Mouse (Mus musculus) neutrophil, adult 83 days (primary cell): ENCODE results near the gene Sohlh1. TPM values are rescaled to one million over a fixed set of nuclear protein-coding genes. Genes with fewer than 3 reads are reported as not detected.

Experiments
- total RNA-seq, 2 experiments: library from RNA; stranded (reverse); gene quantifications; one replicate each; pipeline ENCODE4 v1.2.4; 2023

Gene Sohlh1
- not detected for total RNA-seq

DNA sequence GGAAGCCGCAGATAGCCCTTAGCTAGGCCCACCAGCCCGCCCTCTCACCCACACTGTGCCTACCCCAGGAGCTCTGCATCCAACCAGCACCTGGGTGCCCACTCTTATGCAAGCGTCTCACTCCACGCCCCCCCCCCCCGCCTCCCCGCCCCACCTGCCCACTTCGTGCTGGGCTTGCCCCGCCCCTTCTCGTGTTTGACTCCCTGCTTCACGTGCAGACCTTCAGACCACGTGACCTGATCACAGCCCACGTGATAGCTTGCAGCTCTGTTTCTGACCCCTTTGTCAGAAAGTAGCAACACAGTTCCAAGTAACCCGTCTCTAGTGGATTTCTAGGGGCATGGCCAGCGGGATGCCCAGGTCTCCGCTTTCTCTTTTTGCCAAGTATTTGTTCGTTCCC, at the start of gene Sohlh1:
Gene Sohlh1, minus strand, starts transcription at position 23 of the 400 bp plus-strand sequence.

DNA sequence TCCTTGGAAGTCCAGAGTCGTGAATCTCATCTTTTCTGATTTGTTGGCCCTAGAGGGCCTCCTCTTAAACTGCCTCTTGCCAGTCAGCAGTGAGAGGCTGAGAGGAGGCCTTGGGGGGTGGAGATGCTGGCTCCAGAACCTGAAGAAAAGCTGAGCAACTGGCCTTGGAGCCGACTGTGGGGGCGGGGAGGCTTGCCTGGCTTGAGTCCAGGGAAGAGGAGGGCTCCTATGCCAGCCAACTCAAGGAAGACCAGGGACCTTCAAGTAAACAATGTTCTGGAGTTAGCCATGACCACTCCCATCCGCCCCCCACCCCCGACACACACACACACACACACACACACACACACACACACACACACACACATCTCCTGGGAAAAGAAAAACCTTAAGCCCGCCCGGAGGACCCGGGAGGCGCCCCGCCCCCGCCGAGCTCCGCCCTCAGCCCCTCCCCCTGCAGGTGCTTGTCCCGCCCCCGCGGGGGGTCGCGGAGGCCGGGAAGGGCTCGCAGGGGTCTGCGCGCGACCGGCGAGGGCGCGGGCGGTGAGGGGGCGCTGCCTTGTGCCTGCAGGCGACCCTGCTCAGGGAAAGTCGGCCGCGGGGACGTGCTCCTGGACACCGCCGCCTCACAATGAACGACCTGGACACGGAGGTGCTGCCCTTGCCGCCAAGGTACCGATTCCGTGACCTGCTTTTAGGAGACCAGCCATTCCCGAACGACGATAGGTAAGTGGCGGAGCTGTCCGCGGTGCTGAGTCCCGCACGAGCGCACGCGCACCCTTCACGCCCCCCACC, 16.5 kb upstream of the Sohlh1 start, which contains the start of gene Kcnt1:
Gene Kcnt1, plus strand, starts transcription at position 398 of the 795 bp plus-strand sequence.

DNA sequence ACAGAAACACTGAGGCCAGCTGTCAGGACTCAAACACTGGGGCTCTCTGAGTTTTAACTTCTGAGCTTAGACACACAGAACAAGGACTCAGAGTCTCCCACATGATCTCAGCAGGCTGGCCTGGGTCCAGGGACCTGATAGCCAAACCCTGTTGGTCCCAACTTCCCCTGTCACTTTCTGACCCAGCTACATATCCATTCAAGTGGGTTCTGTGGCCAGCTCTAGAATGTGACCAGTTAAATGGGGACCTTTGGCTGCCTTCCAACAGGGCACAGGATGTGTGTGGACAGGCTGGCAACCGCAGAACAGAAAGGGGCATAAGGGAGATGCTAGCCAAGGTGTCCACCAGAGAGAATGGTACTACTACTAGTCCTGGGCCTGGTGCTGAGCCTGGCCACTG, 24.2 kb downstream of the Sohlh1 start, which contains the start of gene Lcn9:
Gene Lcn9, plus strand, starts transcription at position 348 of the 400 bp plus-strand sequence.

DNA sequence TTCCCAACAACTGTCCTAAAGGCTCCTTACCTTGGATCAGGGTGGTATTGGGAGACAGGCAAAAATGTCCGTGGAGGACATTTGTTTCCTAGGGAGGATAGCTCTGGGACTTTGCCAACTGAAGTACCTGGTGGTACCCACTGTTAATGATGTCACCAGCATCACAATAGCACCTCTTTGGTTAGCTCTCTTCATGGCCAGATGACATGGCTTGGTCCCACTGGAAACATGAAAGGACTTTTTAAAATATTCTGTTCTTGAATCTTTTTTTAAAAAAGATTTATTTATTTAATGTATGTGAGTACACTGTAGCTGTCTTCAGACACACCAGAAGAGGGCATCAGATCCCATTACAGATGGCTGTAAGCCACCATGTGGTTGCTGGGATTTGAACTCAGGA, 31.3 kb downstream of the Sohlh1 start, which contains the start of gene Glt6d1:
Gene Glt6d1, minus strand, starts transcription at position 101 of the 400 bp plus-strand sequence.

Other genes with a start within 250 kb of the Sohlh1 start
- gene Rabl6, start 238.7 kb downstream of the Sohlh1 start, total RNA-seq: 10 to 100 TPM; 34.0 to 41.8 TPM
- gene Ccdc183, start 229.6 kb downstream of the Sohlh1 start, total RNA-seq: not detected
- 1 to 10 TPM; 5.3 to 5.9 TPM for gene Tmem141, start 225.2 kb downstream of the Sohlh1 start, total RNA-seq
- gene Fcna, start 219.2 kb downstream of the Sohlh1 start, total RNA-seq: 1 to 10 TPM in 1 of 2 experiments, under 1 TPM in 1; 0.79 to 1.7 TPM
- not detected for gene Lcn8, start 194.1 kb downstream of the Sohlh1 start, total RNA-seq
- not detected for gene Lcn5, start 189.3 kb downstream of the Sohlh1 start, total RNA-seq
- not detected for gene Lcn6, start 170.5 kb downstream of the Sohlh1 start, total RNA-seq
- gene Lcn10, start 164.5 kb downstream of the Sohlh1 start, total RNA-seq: not detected
- gene Obp2a, start 147.2 kb downstream of the Sohlh1 start, total RNA-seq: not detected
- 1 to 10 TPM; 3.2 to 6.8 TPM for gene Bmyc, start 140.5 kb downstream of the Sohlh1 start, total RNA-seq
- gene Obp2b, start 110.2 kb downstream of the Sohlh1 start, total RNA-seq: not detected
- gene Lcn3, start 81.7 kb downstream of the Sohlh1 start, total RNA-seq: not detected
- gene Lcn11, start 70.2 kb downstream of the Sohlh1 start, total RNA-seq: not detected
- not detected for gene Gm13539, start 65.0 kb downstream of the Sohlh1 start, total RNA-seq
- not detected for gene Glt6d1, start 31.4 kb downstream of the Sohlh1 start, total RNA-seq
- not detected for gene Lcn9, start 24.1 kb downstream of the Sohlh1 start, total RNA-seq
- gene Kcnt1, start 16.5 kb upstream of the Sohlh1 start, total RNA-seq: not detected
- 10 to 100 TPM in 1 of 2 experiments, 1 to 10 TPM in 1; 9.7 to 10.5 TPM for gene Camsap1, start 136.0 kb upstream of the Sohlh1 start, total RNA-seq
- gene Ubac1, start 174.5 kb upstream of the Sohlh1 start, total RNA-seq: 10 to 100 TPM; 41.8 to 51.7 TPM